Mouse (Mus musculus): Measurements from ENCODE around the gene Ptpn14.

The Ptpn14 gene

DNA sequence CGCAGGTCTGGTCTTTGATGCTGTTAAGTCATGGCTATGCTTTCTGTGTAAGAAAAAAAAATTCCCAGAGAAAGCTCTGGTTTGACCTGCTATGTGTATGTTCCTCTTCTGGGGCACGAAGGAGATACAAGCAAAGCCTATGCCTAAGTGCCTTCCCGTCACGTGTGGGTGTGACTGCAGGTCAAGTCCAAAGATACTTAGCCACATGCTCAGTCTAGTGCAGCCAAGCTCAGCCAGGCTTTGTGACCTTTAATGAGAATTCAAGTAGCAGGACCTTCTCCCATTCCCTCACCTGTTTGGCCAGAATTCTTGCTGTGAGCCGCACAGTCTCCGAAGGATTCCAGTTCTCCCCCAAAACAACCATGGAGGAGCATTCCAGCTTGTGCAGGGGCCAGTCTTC, 171.5 kb downstream of the Ptpn14 start:
- DNase-seq (ENCODE audit: low spot score in 2 of 2), result no peak

GRCm38 (mm10) chr1:189902413-189902812, 174.3 kb downstream of the Ptpn14 start:
- DNase-seq (ENCODE audit: low spot score in 2 of 2), result no peak

- no peak for DNase-seq (ENCODE audit: low spot score in 2 of 2)
These were observed 175.1 kb downstream of the Ptpn14 start for GRCm38 (mm10) chr1:189903169-189903568.

GRCm38 (mm10) chr1:189910685-189911345, 182.7 kb downstream of the Ptpn14 start:
- DNase-seq (ENCODE audit: low spot score in 2 of 2), result no peak

GRCm38 (mm10) chr1:189913093-189913760, 185.2 kb downstream of the Ptpn14 start:
- DNase-seq (ENCODE audit: low spot score in 2 of 2), result no peak

GRCm38 (mm10) chr1:189916422-189917125, 188.5 kb downstream of the Ptpn14 start:
- no peak for DNase-seq (ENCODE audit: low spot score in 2 of 2)

DNA sequence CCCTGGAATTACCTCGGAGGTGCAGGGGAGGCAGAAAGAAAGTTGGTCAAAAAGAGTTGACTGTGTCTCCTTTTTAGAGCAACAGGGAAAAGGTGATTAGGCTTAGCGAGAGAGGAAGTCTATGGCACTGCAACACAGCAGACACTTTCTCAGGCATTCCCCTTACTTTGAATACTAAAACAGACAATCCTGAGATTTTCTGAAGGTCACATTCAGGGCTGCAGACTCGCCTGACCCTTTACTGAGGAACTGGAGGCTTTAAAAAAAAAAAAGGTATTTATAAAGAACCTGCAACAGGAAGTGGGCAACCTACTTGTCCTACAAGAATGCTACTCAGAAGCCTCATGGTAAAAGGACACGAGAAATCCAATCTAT, 189.0 kb downstream of the Ptpn14 start:
- no peak for DNase-seq (ENCODE audit: low spot score in 2 of 2)

DNA sequence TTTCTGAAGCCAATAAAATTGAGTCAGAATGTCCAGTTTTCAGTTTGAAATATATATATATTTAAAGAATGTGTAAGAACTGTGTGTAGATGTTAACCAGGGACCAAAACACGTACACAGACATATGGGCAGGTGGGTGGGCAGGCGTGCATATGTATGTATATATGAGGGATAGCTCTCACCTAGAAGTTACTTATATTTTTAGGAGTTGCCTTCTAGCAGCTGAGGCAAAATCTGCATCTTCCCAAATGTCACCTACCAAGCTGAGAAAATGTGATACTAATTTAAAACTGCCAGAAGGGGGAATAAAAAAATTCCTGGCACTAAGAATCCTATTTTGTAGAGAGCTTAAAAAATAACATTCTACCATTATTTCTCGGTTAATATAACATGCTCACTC, 191.7 kb downstream of the Ptpn14 start:
- peak in 1 of 2 experiments; percentile 63 for DNase-seq (ENCODE audit: low spot score in 2 of 2)

DNA sequence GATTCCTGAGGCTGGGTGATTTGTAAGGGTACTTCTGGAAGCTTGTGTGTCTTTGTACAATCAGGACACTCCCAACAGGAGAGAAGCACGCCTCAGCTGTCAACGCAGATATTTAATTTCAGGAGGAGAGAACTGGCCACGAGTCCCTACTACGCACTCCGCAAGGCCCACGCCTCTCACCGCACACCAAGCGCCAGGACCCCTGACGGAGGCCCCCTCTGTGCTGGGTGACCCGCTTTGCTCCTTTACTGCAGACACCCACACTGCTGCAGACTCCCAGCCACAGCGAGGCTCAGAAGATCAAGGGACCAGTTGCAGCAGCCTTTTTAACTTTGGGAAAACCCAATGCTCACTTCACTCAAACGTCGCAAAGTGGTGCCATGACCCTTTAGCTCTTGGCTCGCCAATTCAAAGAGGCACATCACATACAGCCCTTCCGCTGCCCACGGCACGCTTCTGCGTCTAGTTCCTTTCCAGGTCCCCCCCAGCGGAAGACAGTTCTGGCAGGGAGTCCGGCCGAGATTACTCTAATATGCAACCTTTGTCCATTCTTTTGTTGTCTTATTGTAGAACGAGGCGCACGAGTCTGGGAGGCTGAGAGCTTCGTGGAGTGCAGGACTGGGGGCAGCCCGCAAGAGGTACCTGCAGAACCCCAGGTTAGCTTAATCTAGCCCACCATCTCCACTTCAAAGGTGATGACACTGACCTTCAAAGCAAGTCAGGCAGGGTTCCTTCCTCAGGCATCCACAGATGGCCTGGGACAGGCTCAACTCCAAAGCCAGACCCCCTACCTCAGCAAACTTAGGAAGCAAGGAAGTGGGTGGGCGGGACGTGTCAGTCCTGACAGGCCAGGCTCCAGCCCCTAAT, 192.9 kb downstream of the Ptpn14 start:
- peak in 1 of 2 experiments; percentile 54 for DNase-seq (ENCODE audit: low spot score in 2 of 2)

GRCm38 (mm10) chr1:189921568-189921817, 193.4 kb downstream of the Ptpn14 start:
- no peak for DNase-seq (ENCODE audit: low spot score in 2 of 2)

- DNase-seq (ENCODE audit: low spot score in 2 of 2), result peak; percentile 68 to 70
These were observed 193.9 kb downstream of the Ptpn14 start, which contains the start of gene Smyd2 for GRCm38 (mm10) chr1:189921818-189922592. Gene Smyd2, minus strand, starts transcription at chr1:189922363.

GRCm38 (mm10) chr1:189922721-189923120, 194.7 kb downstream of the Ptpn14 start:
- peak in 1 of 2 experiments; percentile 27 for DNase-seq (ENCODE audit: low spot score in 2 of 2)

DNA sequence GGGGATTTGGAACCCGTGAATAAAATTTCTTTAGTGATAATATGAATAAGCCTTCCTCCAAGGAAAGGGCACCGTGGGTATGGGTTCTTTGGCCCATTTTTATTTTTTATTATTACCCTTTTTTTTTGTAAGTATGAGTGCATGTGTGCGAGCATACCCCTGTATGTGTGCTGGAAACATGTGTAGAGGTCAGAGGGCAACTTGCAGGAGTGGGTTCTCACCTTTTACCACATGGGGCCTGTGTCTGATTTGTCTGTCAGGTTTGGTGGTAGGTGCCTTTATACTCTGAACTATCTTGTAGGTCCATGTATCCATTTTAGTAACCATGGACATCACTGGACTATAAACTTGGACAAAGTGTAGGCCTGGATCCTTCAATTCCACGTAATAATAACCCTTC, 195.1 kb downstream of the Ptpn14 start:
- DNase-seq (ENCODE audit: low spot score in 2 of 2), result peak in 1 of 2 experiments; percentile 23

- DNase-seq (ENCODE audit: low spot score in 2 of 2), result peak in 1 of 2 experiments; percentile 21
These were observed 196.0 kb downstream of the Ptpn14 start for GRCm38 (mm10) chr1:189923871-189924568.

DNA sequence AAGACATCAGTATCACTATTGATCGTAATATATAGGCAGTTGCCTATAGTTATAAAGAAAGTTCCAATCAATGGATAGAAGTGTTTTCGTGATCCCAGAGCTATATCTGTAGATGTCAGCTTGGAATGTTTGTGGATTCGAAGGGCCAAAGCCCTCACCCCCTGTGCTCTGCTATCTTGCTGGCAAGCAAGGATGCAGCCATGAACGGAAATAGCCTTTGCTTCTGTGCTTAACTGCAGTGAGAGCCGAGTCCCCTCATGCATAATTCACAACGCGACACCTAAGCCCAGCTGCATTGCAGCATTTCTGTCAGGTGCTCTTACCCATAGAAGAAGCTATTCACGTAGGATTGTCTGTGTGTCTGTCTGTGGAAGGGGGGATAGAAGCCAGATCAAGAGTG, 198.2 kb downstream of the Ptpn14 start:
- DNase-seq (ENCODE audit: low spot score in 2 of 2), result no peak

Data from right cerebral cortex, postnatal 10 days (tissue).